Mouse (Mus musculus) kidney, embryonic 15.5 days (tissue): Measurements from ENCODE around the gene Disc1. TPM values are rescaled to one million over a fixed set of nuclear protein-coding genes. Genes with fewer than 3 reads are reported as not detected.

Source experiments
- ATAC-seq: fragments of 200-750 bp; cut with Nextera tagmentation; replicated peaks from 2 replicates; pipeline ENCODE4 v1.8.0; 2017; ENCODE audit warnings: moderate TSS enrichment; ENCODE audit not compliant: low FRiP score
- H3K27ac ChIP-seq: fragments of 300-500 bp; sonication (generic); 2 replicates; pipeline ENCODE4 v1.5.1; 2015; ENCODE audit warnings: mild to moderate bottlenecking, inconsistent platforms
- H3K27me3 ChIP-seq: fragments of 300-500 bp; sonication (generic); 2 replicates; pipeline ENCODE4 v1.6.1; 2015; ENCODE audit warnings: inconsistent platforms
- H3K36me3 ChIP-seq: fragments of 300-500 bp; sonication (generic); 2 replicates; pipeline ENCODE4 v1.6.1; 2015; ENCODE audit warnings: inconsistent platforms
- H3K4me1 ChIP-seq: fragments of 300-500 bp; sonication (generic); 2 replicates; pipeline ENCODE4 v1.6.1; 2015; ENCODE audit warnings: inconsistent platforms
- H3K4me2 ChIP-seq: fragments of 300-500 bp; sonication (generic); 2 replicates; pipeline ENCODE4 v1.6.1; 2015; ENCODE audit warnings: moderate library complexity, mild to moderate bottlenecking, inconsistent platforms
- H3K4me3 ChIP-seq: fragments of 300-500 bp; sonication (generic); replicated peaks from 2 replicates; pipeline ENCODE4 v1.5.1; 2015; ENCODE audit warnings: mild to moderate bottlenecking, inconsistent platforms
- H3K9ac ChIP-seq: fragments of 300-500 bp; sonication (generic); 2 replicates; pipeline ENCODE4 v1.6.1; 2015; ENCODE audit warnings: mild to moderate bottlenecking, inconsistent platforms
- H3K9me3 ChIP-seq: fragments of 300-500 bp; sonication (generic); replicated peaks from 2 replicates; pipeline ENCODE4 v1.6.1; 2016; ENCODE audit warnings: inconsistent platforms
- WGBS: fragments of 180-500 bp; shearing (Covaris S2); methylation state at CpG from one replicate; pipeline ENCODE4 v1.1.7; 2015; ENCODE audit warnings: mixed read lengths; 5-methylcytosine and 5-hydroxymethylcytosine counted together
- polyA plus RNA-seq: library from polyadenylated mRNA; unstranded; fragments of >200 nt; fragmentation: Nextera tagmentation; extraction: Ambion mirVana; gene quantifications from 2 replicates; pipeline ENCODE4 v1.2.1, GENCODE M21; 2015

Gene Disc1
- polyA plus RNA-seq, 1 experiment from 2014 or later, result 3.6 TPM

GRCm38 (mm10) chr8:125043394-125043793, 10.6 kb upstream of the Disc1 start:
- ATAC-seq, result no peak
- 79% methylated on average over 7 of the region's 7 CpGs for WGBS
- H3K27ac ChIP-seq, result 0 out of 2 replicates have a peak overlapping the region, but pooled peaks have one; percentile 0

DNA sequence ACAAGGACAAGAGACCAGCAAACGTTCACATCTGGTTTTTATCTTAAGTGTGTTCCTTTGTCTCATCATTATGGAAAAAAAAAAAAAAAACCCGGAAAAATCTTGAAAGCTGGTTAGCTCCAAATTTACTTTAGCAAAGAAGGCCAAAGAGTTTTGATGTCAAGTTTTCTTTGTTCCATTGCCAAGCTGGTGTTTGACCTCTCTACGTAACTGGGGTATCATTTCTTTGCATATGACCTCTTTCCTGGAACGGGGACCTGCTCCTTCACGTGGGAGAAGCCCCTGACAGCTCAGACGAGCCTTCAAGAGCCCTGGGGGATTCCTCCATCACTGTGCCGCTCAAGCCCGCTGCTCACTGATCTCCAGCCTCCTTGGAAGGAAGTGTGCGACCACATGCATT, 10.1 kb upstream of the Disc1 start:
- peaks cover 19% of the 10 kb centered on the region for H3K36me3 ChIP-seq
- no peak overlapping the region for H3K9ac ChIP-seq
- 24% methylated on average over 9 of the region's 9 CpGs for WGBS
- no peak for ATAC-seq
- H3K4me1 ChIP-seq, result peaks cover 9% of the 10 kb centered on the region; the same call in 1 of the 2 replicates
- 0 out of 2 replicates have a peak overlapping the region, but pooled peaks have one; percentile 19 for H3K27ac ChIP-seq
- no peaks in the 10 kb centered on the region; the same call in 1 of the 2 replicates for H3K9me3 ChIP-seq
- H3K4me2 ChIP-seq, result no peak overlapping the region
- no peaks in the 10 kb centered on the region for H3K27me3 ChIP-seq
- no peak overlapping the region for H3K4me3 ChIP-seq

More at GRCm38 (mm10) chr8:125043394-125043793, 10.6 kb upstream of the Disc1 start:
- H3K36me3 ChIP-seq, result peaks cover 24% of the 10 kb centered on the region
- H3K9me3 ChIP-seq, result no peaks in the 10 kb centered on the region; the same call in 1 of the 2 replicates
- H3K4me1 ChIP-seq, result peaks cover 9% of the 10 kb centered on the region; the same call in 1 of the 2 replicates
- H3K27me3 ChIP-seq, result no peaks in the 10 kb centered on the region
- H3K4me2 ChIP-seq, result no peak overlapping the region
- no peak overlapping the region for H3K4me3 ChIP-seq
- no peak overlapping the region for H3K9ac ChIP-seq

DNA sequence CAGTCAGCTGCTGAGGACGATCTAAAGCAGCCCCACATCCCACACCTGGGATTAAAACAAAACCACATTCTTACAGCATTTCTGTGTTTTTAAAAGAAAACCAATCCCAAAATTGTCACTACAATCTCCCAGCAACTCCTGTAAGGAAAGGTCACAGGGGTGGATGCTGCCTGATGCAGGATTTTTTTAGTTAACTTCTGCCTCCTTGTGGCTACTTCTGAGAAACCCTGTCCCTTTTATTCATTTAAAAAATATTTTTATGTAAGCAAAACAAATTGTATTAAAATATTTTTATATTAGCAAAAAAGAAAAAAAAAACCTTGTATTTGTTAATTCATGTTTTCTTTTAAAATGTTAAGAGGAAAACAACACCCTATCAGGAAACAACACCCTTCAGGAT, 8.2 kb upstream of the Disc1 start:
- ATAC-seq, result no peak
- 98% methylated on average over 1 of the region's 1 CpGs for WGBS

DNA sequence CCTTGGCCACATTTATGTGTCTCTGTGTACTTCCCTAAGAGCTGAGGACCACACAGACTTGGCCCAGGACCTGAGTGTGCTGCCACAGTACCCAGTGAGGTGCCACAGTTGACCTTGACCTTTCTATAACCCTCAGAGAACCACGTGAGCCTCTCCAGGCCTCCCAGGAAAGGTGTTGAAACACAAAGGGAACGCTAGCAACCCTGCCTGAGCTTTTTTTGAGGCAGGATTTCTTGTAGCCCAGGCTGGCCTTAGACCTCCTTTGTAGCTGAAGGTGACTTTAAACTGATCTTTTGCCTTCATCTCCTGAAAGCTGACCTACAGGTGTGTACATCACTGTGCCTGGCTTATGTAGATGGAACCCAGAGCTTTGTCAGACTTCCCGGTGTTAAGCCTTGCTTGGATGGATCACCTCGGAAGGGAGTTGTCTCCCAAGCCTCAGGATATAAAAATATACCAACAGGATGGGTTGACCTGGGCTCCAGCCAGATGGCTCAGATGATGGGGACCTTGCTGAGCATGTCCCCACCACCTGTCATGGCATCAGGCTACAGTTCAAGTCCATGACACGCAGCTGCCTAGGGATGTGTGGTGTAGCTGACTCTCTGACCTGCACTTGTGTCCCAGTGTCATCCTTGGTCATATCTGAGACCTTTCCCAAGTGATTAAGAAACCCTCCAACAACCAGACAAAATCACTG, 4.8 kb upstream of the Disc1 start:
- H3K27ac ChIP-seq, result no peak overlapping the region
- no peak for ATAC-seq
- no peaks in the 10 kb centered on the region for H3K36me3 ChIP-seq
- no peaks in the 10 kb centered on the region; the same call in 1 of the 2 replicates for H3K9me3 ChIP-seq
- no peak overlapping the region for H3K4me3 ChIP-seq
- no peak overlapping the region for H3K9ac ChIP-seq
- H3K4me1 ChIP-seq, result peaks cover 10% of the 10 kb centered on the region
- 66% methylated on average over 5 of the region's 5 CpGs for WGBS
- H3K4me2 ChIP-seq, result no peak overlapping the region
- H3K27me3 ChIP-seq, result peaks cover 16% of the 10 kb centered on the region

More for the DNA sequence above, 8.2 kb upstream of the Disc1 start:
- no peak overlapping the region for H3K4me2 ChIP-seq
- no peak overlapping the region for H3K4me3 ChIP-seq
- no peaks in the 10 kb centered on the region; the same call in 1 of the 2 replicates for H3K9me3 ChIP-seq
- peaks cover 9% of the 10 kb centered on the region; the same call in 1 of the 2 replicates for H3K4me1 ChIP-seq
- no peak overlapping the region for H3K9ac ChIP-seq
- no peak overlapping the region for H3K27ac ChIP-seq
- peaks cover under 1% of the 10 kb centered on the region; the same call in 1 of the 2 replicates for H3K36me3 ChIP-seq
- no peaks in the 10 kb centered on the region for H3K27me3 ChIP-seq

DNA sequence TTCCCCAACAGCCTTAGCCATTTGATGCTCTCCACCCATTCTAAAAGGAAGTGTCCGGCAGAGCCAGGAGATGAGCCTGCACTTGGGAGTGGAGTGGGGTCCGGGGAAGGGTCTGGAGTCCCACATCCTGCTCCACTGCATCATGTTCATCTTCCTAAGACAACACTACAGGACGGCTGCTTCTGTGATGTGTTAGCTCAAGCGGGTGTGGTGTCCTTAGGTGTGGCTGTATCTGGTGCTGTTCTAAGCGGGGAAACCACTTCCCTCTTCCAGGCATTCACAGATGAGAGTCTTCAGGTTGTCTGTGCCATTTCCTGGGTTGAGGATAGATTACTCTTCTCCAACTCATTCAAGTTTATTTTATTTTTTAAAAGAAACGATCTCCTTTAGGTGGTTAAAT, 4.2 kb upstream of the Disc1 start:
- Histone ChIP-seq H3K4me1 (peaks cover 11% of the 10 kb centered on the region), H3K27me3 (peaks cover 22% of the 10 kb centered on the region), H3K36me3 (no peaks in the 10 kb centered on the region), H3K9me3 (no peaks in the 10 kb centered on the region; the same call in 1 of the 2 replicates), H3K27ac (no peak overlapping the region), H3K4me3 (no peak overlapping the region), H3K9ac (no peak overlapping the region), H3K4me2 (no peak overlapping the region)
- ATAC-seq, result no peak
- 77% methylated on average over 6 of the region's 6 CpGs for WGBS

DNA sequence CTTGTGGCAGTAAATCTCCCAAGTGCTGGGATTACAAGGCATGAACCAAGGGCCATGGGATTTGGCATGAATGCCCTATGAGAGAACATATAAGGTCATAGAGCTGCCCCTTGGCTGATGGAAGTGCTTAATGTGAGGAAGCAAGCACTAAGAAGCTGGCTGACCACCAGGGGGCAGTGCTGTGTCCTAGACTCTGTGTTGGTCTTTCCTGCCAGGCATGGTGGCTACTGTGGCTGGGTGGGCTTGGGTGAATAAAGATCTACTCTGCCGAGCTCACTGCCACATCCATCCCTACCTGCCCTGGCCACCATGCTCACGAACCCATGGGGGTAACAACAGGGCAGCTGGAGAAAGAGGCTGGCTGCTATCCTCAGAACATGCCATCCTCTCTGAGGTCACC, 2.0 kb upstream of the Disc1 start:
- Histone ChIP-seq H3K36me3 (no peaks in the 10 kb centered on the region), H3K9me3 (no peaks in the 10 kb centered on the region), H3K4me2 (no peak overlapping the region), H3K27me3 (peaks cover 33% of the 10 kb centered on the region), H3K27ac (no peak overlapping the region), H3K4me3 (no peak overlapping the region), H3K9ac (no peak overlapping the region), H3K4me1 (peaks cover 11% of the 10 kb centered on the region)
- no peak for ATAC-seq
- 50% methylated on average over 2 of the region's 2 CpGs for WGBS

DNA sequence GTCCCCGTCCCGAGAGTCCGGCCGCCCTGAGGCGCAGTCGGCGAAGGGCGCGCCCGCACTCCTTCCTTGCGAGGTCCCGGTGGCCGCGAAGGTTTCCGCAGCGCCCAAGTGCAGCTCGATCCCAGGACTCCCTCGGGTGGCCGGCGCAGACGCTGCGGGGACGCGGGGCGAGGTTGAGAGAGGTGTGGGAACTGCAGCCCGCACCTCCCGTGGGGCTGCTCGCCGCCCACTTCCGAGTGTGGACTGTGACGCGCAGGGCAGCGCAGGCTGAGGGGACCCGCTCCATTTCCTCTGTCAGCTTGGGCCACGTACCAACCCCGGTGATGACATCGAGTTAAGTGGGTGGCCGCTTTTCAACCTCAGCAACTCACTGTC, 428 bp downstream of the Disc1 start:
- WGBS, result under 1% methylated on average over 38 of the region's 38 CpGs
- peak overlapping the region; percentile 80 for H3K27ac ChIP-seq
- peak; percentile 47; the same call in 1 of the 2 replicates for ATAC-seq

GRCm38 (mm10) chr8:125060904-125061303, 6.9 kb downstream of the Disc1 start:
- H3K9ac ChIP-seq, result no peak overlapping the region
- WGBS, result 83% methylated on average over 8 of the region's 8 CpGs
- no peak for ATAC-seq
- H3K36me3 ChIP-seq, result no peaks in the 10 kb centered on the region
- no peak overlapping the region for H3K4me2 ChIP-seq
- no peaks in the 10 kb centered on the region for H3K9me3 ChIP-seq
- H3K27me3 ChIP-seq, result peaks cover 5% of the 10 kb centered on the region
- no peak overlapping the region for H3K4me3 ChIP-seq
- H3K4me1 ChIP-seq, result no peaks in the 10 kb centered on the region
- H3K27ac ChIP-seq, result no peak overlapping the region

More for the DNA sequence above, 428 bp downstream of the Disc1 start:
- Histone ChIP-seq H3K9ac (peak overlapping the region; percentile 70), H3K9me3 (no peaks in the 10 kb centered on the region), H3K4me3 (peak overlapping the region; percentile 78), H3K36me3 (no peaks in the 10 kb centered on the region), H3K4me2 (peak overlapping the region; percentile 99), H3K27me3 (peaks cover 33% of the 10 kb centered on the region), H3K4me1 (peaks cover 11% of the 10 kb centered on the region)

DNA sequence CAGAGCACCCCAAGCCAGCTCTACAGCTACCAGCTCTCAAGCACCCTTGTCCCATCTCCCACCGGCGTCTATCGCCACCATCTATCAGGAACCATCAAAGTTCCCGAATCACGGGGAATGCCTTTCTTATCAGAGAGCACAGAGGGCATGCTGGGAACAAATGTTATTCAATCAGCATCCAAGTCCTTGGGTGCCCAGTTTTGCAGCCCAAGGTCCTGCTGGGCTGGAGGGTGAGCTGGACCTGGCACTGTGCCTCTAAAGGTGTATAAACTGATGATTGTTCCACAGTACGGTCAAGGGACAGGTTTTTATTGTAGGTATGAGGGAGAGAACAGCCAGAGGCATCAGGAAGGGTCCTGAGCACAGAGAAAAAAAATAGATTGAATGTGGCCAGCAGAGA, 11.6 kb downstream of the Disc1 start:
- WGBS, result 81% methylated on average over 6 of the region's 6 CpGs
- no peak overlapping the region for H3K27ac ChIP-seq
- no peak overlapping the region for H3K4me2 ChIP-seq
- no peak overlapping the region for H3K4me3 ChIP-seq
- no peaks in the 10 kb centered on the region for H3K36me3 ChIP-seq
- no peak for ATAC-seq
- peaks cover 2% of the 10 kb centered on the region; the same call in 1 of the 2 replicates for H3K27me3 ChIP-seq
- no peaks in the 10 kb centered on the region for H3K9me3 ChIP-seq
- H3K9ac ChIP-seq, result no peak overlapping the region
- peaks cover 8% of the 10 kb centered on the region for H3K4me1 ChIP-seq

GRCm38 (mm10) chr8:125066913-125067595, 13.1 kb downstream of the Disc1 start:
- H3K27me3 ChIP-seq, result no peaks in the 10 kb centered on the region
- no peaks in the 10 kb centered on the region for H3K36me3 ChIP-seq
- H3K27ac ChIP-seq, result peak overlapping the region; percentile 74
- no peaks in the 10 kb centered on the region for H3K9me3 ChIP-seq
- WGBS, result 36% methylated on average over 12 of the region's 12 CpGs
- H3K4me2 ChIP-seq, result peak overlapping the region; percentile 28; the same call in 1 of the 2 replicates
- no peak overlapping the region for H3K4me3 ChIP-seq
- peaks cover 8% of the 10 kb centered on the region for H3K4me1 ChIP-seq
- H3K9ac ChIP-seq, result no peak overlapping the region
- ATAC-seq, result peak; percentile 40; the same call in 1 of the 2 replicates

- Histone ChIP-seq H3K9ac (no peak overlapping the region), H3K27ac (peak overlapping the region; percentile 74), H3K4me2 (no peak overlapping the region), H3K4me3 (no peak overlapping the region), H3K27me3 (no peaks in the 10 kb centered on the region), H3K36me3 (no peaks in the 10 kb centered on the region), H3K9me3 (no peaks in the 10 kb centered on the region), H3K4me1 (peaks cover 8% of the 10 kb centered on the region)
- ATAC-seq, result 0 out of 2 replicates have a peak, but pooled peaks have one; percentile 46
- 68% methylated on average over 9 of the region's 9 CpGs for whole genome bisulfite sequencing
Measured at GRCm38 (mm10) chr8:125067596-125067960, 13.6 kb downstream of the Disc1 start.
